Mouse (Mus musculus): ENCODE measurements around the gene Dnah14.
A peak's percentile ranks its signal among the peaks of the same experiment; 100 is the strongest.

Dnah14 gene

DNA sequence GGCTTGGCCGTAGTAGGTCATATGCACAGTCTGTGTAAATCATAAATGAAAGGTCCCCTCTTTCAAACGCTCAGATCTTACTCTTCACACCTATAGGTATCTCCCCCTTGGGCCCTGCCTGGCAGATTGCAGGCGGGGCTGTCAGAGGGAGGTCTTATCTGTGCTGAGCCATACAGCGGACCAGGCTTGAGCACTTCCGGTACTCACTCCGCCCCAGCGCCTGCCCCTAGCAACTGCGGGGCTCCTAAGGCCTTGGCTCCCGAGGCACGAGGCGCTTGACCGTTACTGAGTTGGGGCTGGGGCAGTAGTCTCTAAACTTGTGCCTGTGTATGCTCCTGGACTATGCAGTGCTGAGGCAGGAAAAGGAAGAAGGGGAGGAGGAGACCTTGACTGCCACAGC, at the start of gene Dnah14:
TSS of gene Dnah14 (plus strand) at position 238 of the 400 bp plus-strand sequence.
- no peak for DNase-seq (ENCODE audit: low read depth)

- no peak for DNase-seq (ENCODE audit: low read depth)
Observed at GRCm38 (mm10) chr1:181529368-181529767, 47.0 kb upstream of the Dnah14 start.

GRCm38 (mm10) chr1:181535165-181535873, 41.0 kb upstream of the Dnah14 start:
- no peak for DNase-seq (ENCODE audit: low read depth)

DNA sequence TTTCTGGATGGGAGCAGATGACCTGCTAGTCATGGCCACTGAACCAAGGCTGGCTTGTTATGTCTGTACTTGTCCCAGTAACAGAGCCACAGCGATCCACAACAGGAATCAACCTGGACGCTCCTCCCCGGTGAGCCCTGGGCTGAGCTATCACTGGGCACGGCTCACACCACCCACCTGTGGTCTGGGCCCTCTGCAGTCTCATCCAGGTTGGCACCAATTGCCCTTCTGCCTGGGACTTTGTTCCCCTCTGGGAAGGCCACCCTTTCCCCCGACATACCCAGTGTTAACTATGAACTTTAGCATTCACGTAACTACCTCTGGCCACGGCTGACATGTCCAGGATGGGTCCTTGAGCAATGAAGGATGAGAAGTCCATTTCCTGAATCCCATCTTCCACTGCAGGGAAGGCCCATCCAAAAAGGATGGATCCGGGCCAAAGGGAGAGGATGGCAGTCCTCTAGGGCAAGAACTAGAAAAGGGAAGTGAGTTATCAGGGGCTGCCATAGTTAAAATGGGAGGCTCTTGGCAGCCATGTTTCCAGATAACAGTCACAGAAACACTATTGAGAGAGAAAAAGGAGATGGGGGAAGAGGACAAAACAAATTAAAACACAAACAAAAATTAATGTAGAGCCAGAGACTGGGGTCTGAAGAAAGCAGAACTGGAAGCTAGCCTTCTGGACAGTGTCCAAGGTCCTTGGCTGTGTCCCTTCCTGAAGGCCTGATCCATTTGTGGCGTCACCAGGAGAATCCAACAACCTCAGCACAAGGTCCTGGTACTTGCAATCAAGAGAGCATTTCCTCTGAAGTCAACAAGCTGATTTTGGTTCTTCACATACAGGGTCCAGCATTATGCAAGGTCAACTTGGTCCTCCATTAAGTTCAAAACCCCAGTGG, 38.5 kb upstream of the Dnah14 start:
- DNase-seq (ENCODE audit: low read depth): no peak

GRCm38 (mm10) chr1:181539846-181540769, 36.3 kb upstream of the Dnah14 start:
- DNase-seq (ENCODE audit: low read depth): no peak

DNA sequence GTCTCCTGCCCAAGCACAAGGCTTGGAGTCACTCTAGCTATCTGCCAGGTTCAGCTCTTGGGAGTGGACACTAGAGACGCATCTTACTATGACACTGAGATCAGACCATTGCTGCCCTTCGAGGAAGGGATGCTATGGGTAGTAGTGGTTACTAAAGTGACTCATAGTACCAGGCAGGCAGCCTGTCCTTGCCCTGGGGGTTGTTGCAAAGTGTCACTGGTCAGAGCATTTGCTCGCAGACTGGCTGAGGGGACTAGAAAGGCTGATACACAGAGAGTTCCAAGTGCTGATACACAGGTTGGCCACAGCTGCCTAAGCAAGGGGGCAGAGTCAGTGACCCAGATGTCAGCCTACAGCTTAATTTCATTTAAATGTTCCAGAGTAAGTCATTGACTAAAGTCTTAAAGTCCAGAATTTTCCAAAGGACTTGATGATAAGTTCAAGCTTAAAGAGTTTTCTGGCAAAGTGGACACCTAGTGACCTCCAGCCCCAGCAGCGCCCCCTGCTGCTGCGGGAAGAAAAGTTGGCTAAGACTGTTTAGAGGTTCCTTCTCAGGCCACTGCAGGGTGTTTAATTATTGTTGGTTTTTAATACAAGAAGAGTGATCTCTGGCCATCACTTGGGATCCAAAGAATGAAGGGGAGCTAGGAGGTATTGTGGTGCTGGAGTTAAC, 32.5 kb upstream of the Dnah14 start:
- DNase-seq (ENCODE audit: low read depth): peak; percentile 8

- DNase-seq (ENCODE audit: low read depth): peak; percentile 73
Observed at GRCm38 (mm10) chr1:181545044-181545772, 31.2 kb upstream of the Dnah14 start.

DNA sequence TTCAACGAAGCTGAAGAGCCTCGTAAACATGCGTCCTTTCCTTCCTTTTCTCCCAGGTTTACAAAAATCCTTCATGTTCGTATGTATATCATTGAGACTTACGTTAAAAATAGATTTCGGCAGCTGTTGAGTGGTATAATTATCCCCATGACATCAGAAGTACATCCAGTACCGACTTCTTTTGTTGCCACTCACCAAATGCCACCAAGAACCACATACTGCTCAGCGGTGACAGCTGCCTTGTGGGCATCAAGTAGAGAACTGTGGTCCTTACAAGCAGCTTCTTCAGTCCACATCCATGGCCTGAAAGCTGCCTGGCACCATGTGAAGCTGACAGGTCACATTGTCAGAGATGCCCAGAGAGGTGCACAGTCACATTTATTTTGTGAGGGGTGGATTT, 26.4 kb upstream of the Dnah14 start:
- no peak for DNase-seq (ENCODE audit: low read depth)

DNA sequence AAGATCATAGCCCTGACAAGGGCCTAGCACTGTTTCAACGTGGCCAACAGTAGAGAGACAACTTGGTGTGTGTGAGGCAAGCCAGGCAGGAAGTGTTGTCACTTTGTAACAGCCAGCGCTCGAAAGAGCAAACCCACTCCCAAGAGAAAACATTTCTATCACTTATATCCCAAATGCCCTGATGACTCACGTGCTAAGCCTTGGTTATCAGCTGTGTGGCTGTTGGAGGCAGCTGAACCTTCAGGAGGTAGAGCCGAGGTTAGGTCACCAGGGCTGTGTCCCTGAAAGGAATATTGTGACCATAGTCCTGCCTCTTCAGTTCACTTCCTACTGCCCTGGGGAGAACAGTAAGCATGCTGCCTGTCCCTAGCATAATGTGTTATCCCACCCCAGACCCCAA, 25.5 kb upstream of the Dnah14 start:
- no peak for DNase-seq (ENCODE audit: low read depth)

- no peak for DNase-seq (ENCODE audit: low read depth)
Observed at GRCm38 (mm10) chr1:181552533-181553410, 23.6 kb upstream of the Dnah14 start.

- DNase-seq (ENCODE audit: low read depth): no peak
Observed at GRCm38 (mm10) chr1:181555475-181555874, 20.9 kb upstream of the Dnah14 start.

GRCm38 (mm10) chr1:181559655-181560054, 16.7 kb upstream of the Dnah14 start:
- no peak for DNase-seq (ENCODE audit: low read depth)

DNA sequence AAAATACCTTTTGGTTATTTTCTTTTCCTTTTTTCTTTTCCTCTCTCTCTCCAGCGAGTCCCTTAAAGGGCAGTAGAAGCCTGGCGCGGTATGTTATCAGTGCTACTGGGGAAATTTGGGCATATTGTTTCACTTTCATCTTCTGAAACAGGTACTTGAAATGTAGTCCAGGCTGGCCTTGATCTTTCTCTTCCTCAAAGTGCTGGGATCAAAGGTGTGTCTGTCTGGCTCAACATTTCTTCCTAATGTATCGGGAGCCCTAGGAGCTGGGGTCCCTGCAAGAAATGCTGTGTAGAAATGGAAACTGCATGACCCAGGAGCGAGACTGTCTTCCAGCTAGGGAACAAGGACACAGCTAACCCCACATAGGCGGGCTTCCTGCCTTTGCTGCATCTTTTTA, 16.0 kb upstream of the Dnah14 start:
- no peak for DNase-seq (ENCODE audit: low read depth)

DNA sequence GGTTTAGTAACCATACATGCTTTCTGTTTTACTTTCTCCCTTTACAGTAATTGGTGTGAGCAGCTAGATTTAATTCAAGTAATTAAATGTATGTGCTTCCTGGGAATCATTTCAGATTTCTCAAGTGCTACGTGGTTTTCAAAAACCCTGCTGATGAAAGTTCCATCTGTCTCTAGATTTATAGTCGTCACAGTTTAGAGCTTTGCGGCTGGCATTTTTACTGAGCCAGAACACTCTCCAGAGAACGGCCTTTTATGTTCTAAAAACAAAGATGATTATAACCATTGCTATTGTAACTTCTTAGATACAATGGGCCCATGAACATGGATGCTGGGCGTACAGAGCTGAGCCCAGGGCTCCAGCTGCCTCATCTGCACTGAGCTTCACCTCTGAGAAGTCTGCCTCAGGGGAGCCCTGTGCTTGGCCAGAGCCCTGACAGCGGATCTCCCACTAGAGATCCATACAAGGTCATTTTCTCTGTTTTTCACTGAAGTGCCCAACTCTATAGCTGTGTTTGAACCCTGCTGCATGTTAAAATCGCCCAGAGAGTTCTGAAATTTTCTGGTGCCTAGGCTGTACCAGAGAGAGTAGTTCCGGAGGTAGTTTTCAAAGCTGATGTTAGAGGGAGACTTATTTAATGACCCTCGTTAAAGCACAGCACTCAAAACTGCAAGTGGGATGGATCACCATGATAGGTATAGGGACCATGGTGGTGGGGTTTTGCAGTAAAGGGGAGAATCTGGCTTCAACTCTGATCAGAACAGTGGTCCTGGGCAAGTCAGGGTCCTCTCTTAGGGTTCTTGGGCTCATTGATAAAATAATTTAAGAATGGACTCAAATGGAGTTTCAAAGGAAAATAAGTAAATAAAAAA, 15.2 kb upstream of the Dnah14 start:
- no peak for DNase-seq (ENCODE audit: low read depth)

GRCm38 (mm10) chr1:181561768-181562444, 14.5 kb upstream of the Dnah14 start:
- DNase-seq (ENCODE audit: low read depth): no peak

DNA sequence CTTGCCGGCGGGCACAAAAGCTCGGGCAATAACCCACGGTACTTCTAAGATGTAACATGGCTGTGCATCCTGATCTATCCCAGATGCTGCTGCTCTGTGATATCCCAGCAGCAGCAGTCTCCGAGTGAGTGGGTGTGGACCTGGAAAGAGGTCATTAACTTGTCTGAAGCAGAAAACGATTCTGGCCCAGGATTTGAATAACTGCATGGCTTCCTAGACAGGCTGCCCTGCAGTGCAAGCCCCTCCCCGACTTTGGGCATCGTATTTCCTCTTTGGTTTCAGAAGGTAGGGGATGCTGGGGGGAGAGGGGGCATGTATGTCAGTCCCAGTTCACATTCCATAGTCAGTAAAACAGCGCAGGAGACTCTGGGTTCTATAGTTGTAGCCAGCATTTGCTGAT, 6.9 kb upstream of the Dnah14 start:
- no peak for DNase-seq (ENCODE audit: low read depth)

DNA sequence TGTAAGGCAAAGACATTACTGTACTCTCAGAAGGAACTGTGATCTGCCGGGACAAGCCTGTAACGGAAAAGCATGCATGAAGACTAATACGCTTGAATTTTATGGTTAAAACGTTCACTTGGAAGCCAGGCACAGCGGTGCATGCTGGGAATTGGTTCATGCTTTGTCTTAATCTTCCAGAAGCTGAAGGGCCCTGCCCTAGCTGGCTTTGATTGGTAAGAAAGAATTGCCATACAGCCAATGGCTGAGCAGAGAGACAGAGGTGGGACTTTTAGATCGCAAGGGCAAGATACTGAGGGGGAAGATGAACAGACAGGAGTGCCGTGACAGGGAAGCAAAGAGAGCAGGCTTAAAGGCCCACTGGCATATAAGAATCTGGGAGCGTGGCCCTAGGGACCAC, 6.8 kb downstream of the Dnah14 start:
- no peak for DNase-seq (ENCODE audit: low read depth)

DNA sequence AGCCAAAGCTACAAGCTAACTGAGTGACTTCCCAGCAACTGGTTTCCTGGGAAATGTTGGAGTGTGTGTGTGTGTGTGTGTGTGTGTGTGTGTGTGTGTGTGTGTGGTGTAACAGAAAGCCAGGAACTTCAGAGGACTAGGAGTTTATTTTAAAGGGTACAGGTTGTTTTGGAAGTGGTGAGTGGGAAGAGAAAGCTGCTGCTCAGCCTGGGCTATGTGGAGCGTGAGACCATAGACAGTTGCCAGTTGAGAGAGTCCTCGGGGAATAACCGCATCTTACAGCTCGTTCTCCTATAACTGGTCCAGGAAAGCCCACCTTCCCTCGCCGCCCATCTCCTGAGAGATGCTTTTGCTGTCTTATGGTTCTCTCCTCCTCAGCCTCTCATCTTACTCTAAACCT, 12.8 kb downstream of the Dnah14 start:
- DNase-seq (ENCODE audit: low read depth): no peak
